Mouse (Mus musculus) liver, adult 2 months (tissue): ENCODE data around the gene Gm11060.

Experiments used
- CTCF ChIP-seq: fragments of 200-500 bp; IDR thresholded peaks from 2 replicates; pipeline ENCODE4 v1.5.1; 2011; ENCODE audit warnings: low read depth, low read length, control low read depth
- POLR2A ChIP-seq: fragments of 200-500 bp; IDR thresholded peaks from 2 replicates; pipeline ENCODE4 v1.6.1; 2011; ENCODE audit warnings: low read length, control low read depth; ENCODE audit not compliant: insufficient read depth; ENCODE audit errors: extremely low read depth

- TF ChIP-seq POLR2A (no peak), CTCF (no peak)
Measured at GRCm38 (mm10) chr2:105091718-105092117, at the start of gene Gm11060.
